Mouse (Mus musculus) lung, postnatal 0 days (tissue): Measurements from ENCODE around the gene Fbxo42.

Experiments used
- CTCF ChIP-seq: IDR thresholded peaks from 2 replicates; pipeline ENCODE4 v1.5.1; 2016; ENCODE audit warnings: antibody characterized with exemption, mild to moderate bottlenecking
- EP300 ChIP-seq: IDR thresholded peaks from 2 replicates; pipeline ENCODE4 v1.6.1; 2016; ENCODE audit warnings: antibody characterized with exemption, mild to moderate bottlenecking, control low read depth

DNA sequence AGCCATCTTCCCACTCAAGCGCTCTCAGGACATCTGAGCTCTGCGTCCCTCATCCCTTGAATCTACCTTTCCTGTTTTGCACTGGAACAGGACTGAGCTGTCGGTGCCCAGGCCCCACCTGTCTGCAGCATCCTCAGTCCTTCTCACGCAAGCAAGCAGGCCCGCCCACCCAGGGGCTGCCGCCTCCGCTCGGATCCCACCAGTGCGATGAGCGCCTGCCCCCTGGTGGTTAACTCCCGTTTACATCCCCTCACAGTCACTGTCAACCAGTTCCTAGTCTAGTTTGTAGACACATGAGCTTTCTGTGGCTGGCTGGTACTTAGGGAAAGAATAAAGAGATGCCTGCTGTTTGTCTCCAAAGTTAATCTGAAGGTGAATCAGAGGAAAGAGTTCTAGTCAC is 27.0 kb upstream of the Fbxo42 start:
- TF ChIP-seq EP300 (no peak), CTCF (peak; percentile 86)
